Mouse (Mus musculus) lung, embryonic 14.5 days (tissue): Measurements from ENCODE around the gene Ubox5. TPM values are rescaled to one million over a fixed set of nuclear protein-coding genes. Genes with fewer than 3 reads are reported as not detected.
A peak's percentile ranks its signal among the peaks of the same experiment; 100 is the strongest.
"Not testable (repeated sequence)": the region's sequence is repeated elsewhere in the genome, so short reads cannot be mapped to it uniquely, and the experiment has no call there.

Experiments used
- ATAC-seq: fragments of 200-750 bp; cut with Nextera tagmentation; 2 replicates; pipeline ENCODE4 v1.8.0; 2017; ENCODE audit warnings: mild to moderate bottlenecking, moderate TSS enrichment, moderate library complexity; ENCODE audit not compliant: insufficient read depth
- DNase-seq: peaks from one replicate; pipeline ENCODE4 v3.0.0-alpha.2; 2015
- H3K27ac ChIP-seq: fragments of 300-500 bp; sonication (generic); 2 replicates; pipeline ENCODE4 v1.5.1; 2014; ENCODE audit warnings: low read depth, mild to moderate bottlenecking, moderate library complexity
- H3K27me3 ChIP-seq: fragments of 300-500 bp; sonication (generic); 2 replicates; pipeline ENCODE4 v1.6.1; 2014; ENCODE audit warnings: low read length, control low read depth; ENCODE audit not compliant: insufficient read depth
- H3K36me3 ChIP-seq: fragments of 300-500 bp; sonication (generic); 2 replicates; pipeline ENCODE4 v1.6.1; 2014; ENCODE audit warnings: control low read depth; ENCODE audit not compliant: insufficient read depth
- H3K4me1 ChIP-seq: fragments of 300-500 bp; sonication (generic); 2 replicates; pipeline ENCODE4 v1.6.1; 2014; ENCODE audit warnings: antibody characterized with exemption, control low read depth; ENCODE audit not compliant: insufficient read depth
- H3K4me2 ChIP-seq: fragments of 300-500 bp; sonication (generic); 2 replicates; pipeline ENCODE4 v1.6.1; 2014; ENCODE audit warnings: mild to moderate bottlenecking
- H3K4me3 ChIP-seq: fragments of 300-500 bp; sonication (generic); 2 replicates; pipeline ENCODE4 v1.5.1; 2014; ENCODE audit warnings: low read depth, low read length
- H3K9ac ChIP-seq: fragments of 300-500 bp; sonication (generic); 2 replicates; pipeline ENCODE4 v1.6.1; 2014
- H3K9me3 ChIP-seq: fragments of 300-500 bp; sonication (generic); 2 replicates; pipeline ENCODE4 v1.6.1; 2016; ENCODE audit warnings: low read depth, low read length, control low read depth
- CTCF ChIP-seq: IDR thresholded peaks from 2 replicates; pipeline ENCODE4 v1.5.1; 2016; ENCODE audit warnings: antibody characterized with exemption, low read depth
- WGBS: fragments of 180-500 bp; shearing (Covaris S2); extraction: QIAGEN DNeasy Blood & Tissue Kit; methylation state at CpG from one replicate; pipeline ENCODE4 v1.1.7; 2014; 5-methylcytosine and 5-hydroxymethylcytosine counted together
- polyA plus RNA-seq: library from polyadenylated mRNA; unstranded; fragments of >200 nt; fragmentation: Nextera tagmentation; extraction: Ambion mirVana; gene quantifications from 2 replicates; pipeline ENCODE4 v1.2.1, GENCODE M21; 2014

The Ubox5 gene
- polyA plus RNA-seq, 1 experiment from 2014 or later: 12.4 TPM

DNA sequence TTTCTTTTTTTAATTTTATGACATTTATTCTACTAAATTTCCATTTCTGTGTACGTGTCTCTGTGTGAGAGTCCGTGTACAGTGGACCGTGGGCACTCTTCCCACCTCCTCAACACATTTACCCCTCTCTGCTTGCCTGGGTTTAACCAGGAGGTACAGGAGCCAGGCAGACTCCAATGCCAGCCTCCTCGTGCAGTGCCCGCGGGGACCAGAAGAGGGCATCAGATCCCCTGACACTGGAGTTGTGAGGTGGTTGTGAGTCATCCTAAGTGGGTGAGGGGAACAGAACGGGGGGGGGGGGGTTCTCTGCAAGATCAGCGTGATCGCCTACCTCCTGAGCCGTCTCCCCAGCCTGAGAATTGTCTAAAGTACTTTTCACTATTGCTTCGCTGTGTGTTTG lies 51.7 kb downstream of the Ubox5 start:
- no peaks in the 10 kb centered on the region for H3K36me3 ChIP-seq
- H3K9ac ChIP-seq: no peak overlapping the region
- 11% methylated on average over 11 of the region's 11 CpGs for WGBS
- H3K27me3 ChIP-seq: peaks cover 84% of the 10 kb centered on the region
- H3K27ac ChIP-seq: no peak overlapping the region
- no peak overlapping the region for H3K4me3 ChIP-seq
- H3K4me2 ChIP-seq: no peak overlapping the region
- H3K9me3 ChIP-seq: no peaks in the 10 kb centered on the region
- peak; percentile 74 for TF ChIP-seq CTCF
- no peak for ATAC-seq
- peak; percentile 74 for DNase-seq
- no peaks in the 10 kb centered on the region for H3K4me1 ChIP-seq

GRCm38 (mm10) chr2:130577632-130578031 lies 52.2 kb downstream of the Ubox5 start:
- no peak overlapping the region for H3K9ac ChIP-seq
- ATAC-seq: peak; percentile 45

DNA sequence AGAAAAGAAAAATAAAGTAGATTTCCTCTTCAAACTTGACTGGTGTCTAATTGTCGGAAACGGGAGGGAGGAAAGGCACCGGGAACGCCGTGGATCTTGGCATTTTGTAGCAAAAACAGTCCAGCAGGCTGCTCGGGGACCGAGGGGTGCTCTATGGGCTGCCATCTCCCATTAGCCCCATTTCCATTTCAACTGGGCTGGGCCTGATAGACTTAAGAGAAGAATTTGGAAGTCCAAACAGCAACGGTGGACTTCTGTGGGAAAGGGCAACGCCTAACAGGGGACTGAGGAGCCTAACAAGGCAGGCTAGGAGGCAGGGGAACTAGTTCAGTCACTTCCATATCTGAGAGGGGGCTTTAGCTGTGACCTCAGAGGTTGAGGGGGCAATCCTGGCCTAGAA lies 52.8 kb downstream of the Ubox5 start:
- Histone ChIP-seq H3K27me3 (peaks cover 73% of the 10 kb centered on the region), H3K27ac (no peak overlapping the region), H3K4me3 (peak overlapping the region; percentile 25), H3K9ac (no peak overlapping the region), H3K36me3 (no peaks in the 10 kb centered on the region), H3K4me2 (peak overlapping the region; percentile 55), H3K9me3 (no peaks in the 10 kb centered on the region), H3K4me1 (no peaks in the 10 kb centered on the region)
- ATAC-seq (no peak), DNase-seq (no peak)
- no peak for TF ChIP-seq CTCF
- 5% methylated on average over 9 of the region's 9 CpGs for WGBS

More at GRCm38 (mm10) chr2:130577632-130578031, 52.2 kb downstream of the Ubox5 start:
- no peaks in the 10 kb centered on the region for H3K9me3 ChIP-seq
- no peaks in the 10 kb centered on the region for H3K36me3 ChIP-seq
- WGBS: 4% methylated on average over 12 of the region's 12 CpGs
- TF ChIP-seq CTCF: no peak
- peak; percentile 52 for DNase-seq
- H3K4me2 ChIP-seq: 0 out of 2 replicates have a peak overlapping the region, but pooled peaks have one; percentile 20
- H3K27ac ChIP-seq: no peak overlapping the region
- H3K4me3 ChIP-seq: no peak overlapping the region
- H3K27me3 ChIP-seq: peaks cover 79% of the 10 kb centered on the region
- no peaks in the 10 kb centered on the region for H3K4me1 ChIP-seq

GRCm38 (mm10) chr2:130576564-130576963 lies 53.3 kb downstream of the Ubox5 start:
- H3K9ac ChIP-seq, H3K36me3 ChIP-seq, ATAC-seq, H3K4me1 ChIP-seq, H3K27ac ChIP-seq, H3K9me3 ChIP-seq, DNase-seq: not testable (repeated sequence)
- WGBS: 2% methylated on average over 24 of the region's 32 CpGs
- peaks cover 68% of the 10 kb centered on the region for H3K27me3 ChIP-seq
- H3K4me3 ChIP-seq: peak overlapping the region; percentile 25
- H3K4me2 ChIP-seq: peak overlapping the region; percentile 55

DNA sequence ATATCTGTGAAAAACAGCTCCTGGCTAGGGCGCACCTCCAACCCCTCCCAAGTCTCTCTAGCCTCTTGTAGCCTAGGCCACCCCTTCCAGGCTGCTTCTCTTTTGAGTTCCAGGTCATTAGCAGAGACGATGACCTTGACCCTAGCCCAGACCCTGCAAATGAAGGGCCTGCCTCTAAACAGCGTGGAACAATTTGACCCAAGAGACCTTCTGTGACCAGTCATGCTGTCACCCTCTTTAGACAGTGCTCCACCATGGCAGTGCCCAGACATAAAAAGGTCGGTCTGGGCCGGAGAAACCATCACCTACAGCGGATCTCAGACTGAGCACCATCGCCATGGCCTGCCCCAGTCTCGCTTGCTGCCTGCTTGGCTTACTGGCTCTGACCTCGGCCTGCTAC lies 54.0 kb downstream of the Ubox5 start, which contains the start of gene Oxt:
Oxt (plus strand) TSS at position 301 of the 400 bp plus-strand sequence.
- Histone ChIP-seq H3K4me2 (peak within 1 kb of the TSS; percentile 55), H3K9me3 (no peaks in the 10 kb centered on the region), H3K4me1 (no peaks in the 10 kb centered on the region), H3K4me3 (peak within 1 kb of the TSS; percentile 25), H3K27me3 (peaks cover 61% of the 10 kb centered on the region), H3K27ac (no peak within 1 kb of the TSS), H3K9ac (no peak within 1 kb of the TSS), H3K36me3 (no peaks in the 10 kb centered on the region)
- no peak for TF ChIP-seq CTCF
- DNase-seq (no peak), ATAC-seq (no peak)
- 52% methylated on average over 9 of the region's 9 CpGs for WGBS

GRCm38 (mm10) chr2:130574960-130575359 lies 54.9 kb downstream of the Ubox5 start:
- Histone ChIP-seq H3K27ac (no peak overlapping the region), H3K36me3 (no peaks in the 10 kb centered on the region), H3K9ac (no peak overlapping the region), H3K4me3 (no peak overlapping the region), H3K9me3 (no peaks in the 10 kb centered on the region), H3K27me3 (peaks cover 52% of the 10 kb centered on the region), H3K4me2 (no peak overlapping the region), H3K4me1 (no peaks in the 10 kb centered on the region)
- peak; percentile 16; the same call in 1 of the 2 replicates for TF ChIP-seq CTCF
- DNase-seq (no peak), ATAC-seq (no peak)
- 81% methylated on average over 5 of the region's 5 CpGs for WGBS

GRCm38 (mm10) chr2:130569926-130570325 lies 59.9 kb downstream of the Ubox5 start:
- ATAC-seq: no peak
- Histone ChIP-seq H3K27ac (no peak overlapping the region), H3K9me3 (no peaks in the 10 kb centered on the region), H3K36me3 (peaks cover 18% of the 10 kb centered on the region), H3K4me3 (no peak overlapping the region), H3K27me3 (peaks cover 2% of the 10 kb centered on the region; the same call in 1 of the 2 replicates), H3K4me1 (no peaks in the 10 kb centered on the region), H3K4me2 (no peak overlapping the region), H3K9ac (no peak overlapping the region)
- DNase-seq: no peak
- TF ChIP-seq CTCF: no peak

DNA sequence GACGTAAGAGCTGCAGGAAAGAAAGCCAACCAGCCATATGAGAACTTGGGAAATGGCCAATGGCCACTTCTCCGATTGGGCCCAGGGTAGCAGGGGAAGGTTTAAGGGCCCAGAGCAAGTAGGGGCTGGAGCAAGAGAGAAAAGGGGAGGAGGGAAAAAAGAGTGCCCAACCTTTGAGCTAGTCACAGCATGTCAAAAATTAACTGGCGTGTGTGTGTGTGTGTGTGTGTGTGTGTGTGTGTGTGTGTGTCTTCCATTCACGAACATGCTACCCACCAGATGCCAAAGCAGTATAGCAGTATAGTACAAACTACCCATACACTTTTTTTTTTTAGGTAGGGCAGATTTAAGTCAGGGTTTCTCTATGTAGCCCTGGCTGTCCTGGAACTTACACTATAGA lies 60.9 kb downstream of the Ubox5 start:
- Histone ChIP-seq H3K27me3 (no peaks in the 10 kb centered on the region), H3K4me1 (peaks cover 3% of the 10 kb centered on the region; the same call in 1 of the 2 replicates), H3K9me3 (no peaks in the 10 kb centered on the region), H3K4me2 (no peak overlapping the region), H3K27ac (no peak overlapping the region), H3K9ac (no peak overlapping the region), H3K36me3 (peaks cover 21% of the 10 kb centered on the region), H3K4me3 (no peak overlapping the region)
- WGBS: 81% methylated on average over 4 of the region's 4 CpGs
- no peak for DNase-seq
- TF ChIP-seq CTCF: no peak
- ATAC-seq: no peak
